Mouse (Mus musculus) lung, postnatal 0 days (tissue): ENCODE measurements at regions not wholly inside any gene's neighbourhood (a gene's known extent, or its start where the extent isn't known, plus 50 kb on each side); places are given as distances from the start of the nearest gene placed in this dataset.

Source experiments
- CTCF ChIP-seq: IDR thresholded peaks from 2 replicates; pipeline ENCODE4 v1.5.1; 2016; ENCODE audit warnings: antibody characterized with exemption, mild to moderate bottlenecking
- EP300 ChIP-seq: IDR thresholded peaks from 2 replicates; pipeline ENCODE4 v1.6.1; 2016; ENCODE audit warnings: antibody characterized with exemption, mild to moderate bottlenecking, control low read depth

- no peak for TF ChIP-seq CTCF
- no peak for TF ChIP-seq EP300
Measured at GRCm38 (mm10) chr9:120689025-120689424, 117.8 kb downstream of the Rpl14 start.
